Mouse (Mus musculus) heart, postnatal 36 days (tissue): ENCODE measurements around the gene Esx1. TPM values are rescaled to one million over a fixed set of nuclear protein-coding genes. Genes with fewer than 3 reads are reported as not detected.

Experiments
- DNase-seq, 2 experiments: peaks; one replicate each; pipeline ENCODE4 v3.0.0; 2021 to 2022
- intact Hi-C: fragments of 180-260 bp; cut with DNase I; formaldehyde crosslinking; loops from one replicate; pipeline ENCODE4 v1.15.1; 2025
- total RNA-seq, 2 experiments: library from RNA; stranded (reverse); gene quantifications; 2 replicates each; pipeline ENCODE4 v1.2.3; 2021

Esx1 gene
- not detected for total RNA-seq

DNA sequence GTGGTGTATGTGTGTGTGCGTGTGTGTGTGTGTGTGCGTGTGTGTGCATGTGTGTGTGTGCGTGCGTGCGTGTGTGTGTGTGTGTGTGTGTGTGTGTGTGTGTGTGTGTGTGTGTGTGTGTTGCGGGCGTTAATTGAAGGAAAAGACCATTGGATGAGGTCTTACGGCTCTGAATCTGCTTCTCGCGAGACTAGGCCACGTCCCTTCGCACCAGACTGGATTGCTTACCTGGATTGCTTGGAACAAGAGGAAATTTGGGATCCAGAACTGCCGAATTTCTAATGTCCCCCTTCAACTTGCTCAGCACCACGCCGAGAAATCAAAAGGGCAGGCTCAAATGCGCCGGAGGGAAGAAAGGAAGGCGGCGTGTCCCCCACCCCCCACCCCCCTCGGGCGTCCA is at the start of gene Esx1:
Esx1 (minus strand) TSS at position 366 of the 400 bp plus-strand sequence.
- intact Hi-C loops = no loop called here

DNA sequence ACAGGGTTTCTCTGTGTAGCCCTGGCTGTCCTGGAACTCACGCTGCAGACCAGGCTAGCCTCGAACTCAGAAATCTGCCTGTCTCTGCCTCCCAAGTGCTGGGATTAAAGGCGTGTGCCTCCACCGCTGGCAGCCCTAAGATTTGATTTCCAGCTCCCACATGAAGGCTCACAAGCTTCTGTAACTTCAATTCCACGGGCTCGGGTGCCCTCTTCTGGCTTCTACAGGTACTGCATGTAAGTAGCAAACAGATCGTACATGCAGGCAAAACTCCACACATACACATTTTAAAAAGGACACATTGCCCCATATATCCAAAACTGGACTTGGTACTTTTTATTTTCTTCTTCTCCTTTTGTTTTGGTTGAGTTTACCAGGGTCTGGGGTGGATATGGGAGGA is 48.1 kb upstream of the Esx1 start:
- intact Hi-C loops = no loop called here
- no peak for DNase-seq

More for the DNA sequence above, at the start of gene Esx1:
- DNase-seq = no peak

DNA sequence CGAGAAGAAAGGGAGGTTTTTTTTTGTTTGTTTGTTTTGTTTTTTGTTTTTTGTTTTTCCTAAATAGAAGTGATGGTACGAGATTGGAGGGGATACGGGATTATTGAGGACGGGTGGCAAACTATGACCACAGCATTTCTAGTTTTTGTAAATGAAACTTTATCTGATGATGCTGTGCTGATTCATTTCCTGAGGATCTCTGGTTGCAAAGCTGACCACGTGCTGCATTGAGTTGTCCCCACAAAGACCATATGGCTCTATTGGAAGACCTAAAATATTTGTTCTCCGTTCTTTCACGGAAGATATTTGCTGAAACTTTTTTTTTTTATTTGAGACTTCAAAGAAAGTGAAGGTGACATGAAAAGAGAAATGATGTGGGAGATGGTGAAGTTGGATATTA is 45.8 kb upstream of the Esx1 start:
- DNase-seq = no peak
- intact Hi-C loops = no loop called here

DNA sequence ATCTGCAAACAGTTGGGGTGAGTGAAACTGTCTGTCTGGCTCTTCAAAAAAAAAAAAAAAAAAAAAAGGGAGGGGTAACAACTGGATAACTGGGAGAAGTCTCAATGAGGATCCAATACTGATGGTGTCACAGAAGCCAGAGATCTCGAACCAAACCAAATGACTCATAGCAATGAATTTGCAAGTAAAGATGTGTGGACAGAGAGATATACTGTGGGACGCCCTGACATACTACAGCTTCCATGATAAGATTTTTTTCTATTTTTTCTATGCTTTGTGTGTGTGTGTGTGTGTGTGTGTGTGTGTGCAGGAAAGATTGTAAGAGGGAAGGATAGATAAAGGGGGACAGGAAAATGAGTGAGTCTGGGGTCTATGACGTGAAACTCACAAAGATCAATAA is 43.7 kb upstream of the Esx1 start:
- no peak for DNase-seq
- intact Hi-C loops = no loop called here

DNA sequence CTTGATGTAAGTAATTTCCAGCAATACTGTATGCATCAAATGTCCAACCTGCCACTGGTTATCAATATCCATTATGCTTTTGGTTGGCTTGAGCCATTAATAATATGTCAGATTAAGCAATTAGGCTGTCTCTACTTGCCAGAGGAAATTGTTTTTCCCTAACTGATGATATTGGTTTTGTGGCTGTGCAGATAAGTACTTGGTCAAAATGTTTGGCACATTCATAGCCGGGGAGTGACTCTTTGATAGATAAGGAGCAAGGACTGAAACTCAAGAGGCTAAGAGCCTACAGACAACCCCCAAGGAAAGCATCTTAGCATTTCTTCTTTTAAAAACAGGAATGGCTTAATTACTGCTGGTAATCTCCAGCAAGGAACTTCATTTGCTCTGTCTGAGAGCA is 40.8 kb upstream of the Esx1 start:
- intact Hi-C loops = no loop called here

DNA sequence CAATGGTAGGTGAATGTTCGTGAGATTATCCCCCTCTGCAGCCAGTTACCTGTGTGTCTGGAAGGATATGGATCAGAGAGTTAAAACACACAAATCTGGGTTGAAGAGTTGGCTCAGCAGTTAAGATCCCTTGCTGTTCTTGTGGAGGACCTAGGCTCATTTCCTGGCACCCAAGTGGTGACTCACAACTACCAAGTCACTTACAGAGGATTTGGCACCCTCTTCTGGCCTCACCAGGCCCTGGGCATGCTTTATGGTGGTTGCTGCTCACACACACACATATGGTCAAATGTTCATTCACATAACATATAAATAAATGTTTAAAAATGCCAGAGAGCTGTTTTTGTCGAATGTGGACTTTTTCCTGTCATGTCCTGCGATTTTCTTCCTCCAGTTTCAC is 39.1 kb upstream of the Esx1 start:
- intact Hi-C loops = no loop called here

More for the DNA sequence above, 40.8 kb upstream of the Esx1 start:
- DNase-seq = no peak

DNA sequence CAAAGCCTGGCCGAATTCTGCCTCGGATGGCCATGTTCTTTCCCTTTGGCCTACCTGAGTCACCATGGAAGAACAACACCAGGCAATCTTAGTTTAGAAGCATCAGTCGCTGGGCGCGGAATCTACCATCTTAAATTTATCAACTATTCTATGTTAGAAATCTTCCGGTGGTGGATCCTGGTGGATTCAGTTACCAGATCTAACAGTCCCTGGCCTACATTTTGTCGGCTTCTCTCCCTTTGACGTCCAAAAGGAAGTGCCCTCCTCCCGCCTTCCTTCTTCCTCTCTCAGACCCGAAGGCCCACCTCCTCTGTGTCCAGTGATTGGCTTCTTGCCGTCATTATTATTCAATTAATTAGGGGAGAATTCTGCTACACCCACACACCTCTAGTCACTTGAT is 27.2 kb upstream of the Esx1 start:
- no peak for DNase-seq
- intact Hi-C loops = loop anchor here (10.0 kb wide), 1 partner anchor 194 kb away; no protein-coding TSS in a partner anchor

More for the DNA sequence above, 39.1 kb upstream of the Esx1 start:
- no peak for DNase-seq

DNA sequence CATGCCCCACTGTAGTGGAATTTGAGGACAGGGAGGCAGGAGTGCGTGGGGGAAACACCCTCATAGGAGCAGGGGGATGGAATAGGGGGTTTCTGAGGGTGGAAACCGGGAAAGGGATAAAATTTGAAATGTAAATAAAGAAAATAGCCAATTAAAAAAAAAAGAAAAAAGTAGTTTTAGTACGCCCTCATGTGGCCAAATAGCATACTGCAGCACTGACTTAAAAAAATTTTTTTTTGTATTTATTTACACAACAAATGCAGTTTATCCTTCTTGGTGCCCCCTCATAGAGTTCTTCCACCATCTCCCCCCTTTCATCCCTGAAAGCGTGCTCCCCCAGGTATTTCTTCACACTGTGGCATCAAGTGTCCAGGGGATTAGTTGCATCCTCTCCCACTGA is 22.8 kb upstream of the Esx1 start:
- intact Hi-C loops = loop anchor here (5.0 to 10.0 kb wide), 2 partner anchors 190 to 402 kb away; partner anchors contain the start of gene Morf4l2
- DNase-seq = no peak

DNA sequence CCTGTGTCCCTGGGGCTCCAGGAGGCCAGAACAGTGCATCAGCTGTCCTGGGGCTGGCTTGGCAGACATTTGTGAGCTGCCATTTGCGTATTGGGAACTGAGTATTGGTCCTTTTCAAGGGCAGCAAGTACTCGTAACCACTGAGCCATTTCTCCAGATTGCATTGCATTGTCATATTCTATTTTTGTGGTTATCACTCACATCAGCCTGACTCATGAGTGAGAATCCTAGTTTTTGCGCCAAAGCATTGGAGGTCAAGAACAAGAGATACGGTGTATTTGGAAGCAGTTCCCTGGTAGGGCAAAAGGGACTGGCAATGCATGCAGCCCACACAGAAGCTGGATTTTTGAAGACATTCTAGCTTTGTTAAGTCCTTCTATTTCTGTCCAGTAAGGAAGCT is 21.8 kb upstream of the Esx1 start:
- intact Hi-C loops = loop anchor here (5.0 to 10.0 kb wide), 2 partner anchors 189 to 401 kb away; partner anchors contain the start of gene Morf4l2
- DNase-seq = no peak

DNA sequence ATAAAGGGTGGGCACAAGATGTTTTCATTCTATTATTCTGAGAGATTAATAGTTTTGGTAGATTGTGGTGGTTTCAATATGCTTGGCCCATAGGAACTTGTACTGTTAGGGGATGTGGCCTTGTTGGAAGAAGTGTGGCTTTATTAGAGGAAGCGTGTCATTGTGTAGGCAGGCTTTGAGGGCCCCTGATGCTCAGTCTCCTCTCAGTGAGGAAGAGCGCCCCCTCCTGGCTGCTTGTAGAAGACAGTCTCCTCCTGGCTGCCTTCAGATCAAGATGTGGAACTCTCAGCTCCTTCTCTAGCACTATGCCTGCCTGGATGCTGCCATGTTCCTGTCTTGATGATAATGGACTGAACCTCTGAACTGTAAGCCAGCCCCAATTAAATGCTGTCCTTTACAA is 20.7 kb upstream of the Esx1 start:
- intact Hi-C loops = loop anchor here (5.0 to 10.0 kb wide), 2 partner anchors 188 to 400 kb away; partner anchors contain the start of gene Morf4l2
- no peak for DNase-seq

DNA sequence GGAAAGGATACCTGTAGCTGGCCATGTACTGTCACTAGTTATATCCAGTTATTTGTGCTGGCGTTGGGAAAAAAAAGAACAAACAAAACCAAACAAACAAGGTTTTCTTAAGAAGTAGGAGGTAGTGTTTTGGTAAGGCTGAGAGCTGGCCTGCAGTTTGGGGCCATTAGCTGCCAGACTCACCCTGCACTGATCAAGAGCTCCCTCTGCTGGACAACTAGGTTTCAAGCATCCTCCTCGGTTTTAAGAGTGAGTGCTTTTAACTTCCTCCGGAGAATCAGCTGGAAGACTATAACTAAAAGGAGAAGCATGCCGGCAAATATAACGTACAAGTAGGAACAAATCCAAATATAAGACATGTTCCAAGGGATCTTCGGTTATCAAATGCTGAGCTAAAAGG is 19.8 kb upstream of the Esx1 start:
- intact Hi-C loops = loop anchor here (5.0 to 10.0 kb wide), 2 partner anchors 187 to 399 kb away; partner anchors contain the start of gene Morf4l2
- peak; percentile 29 to 36 for DNase-seq

DNA sequence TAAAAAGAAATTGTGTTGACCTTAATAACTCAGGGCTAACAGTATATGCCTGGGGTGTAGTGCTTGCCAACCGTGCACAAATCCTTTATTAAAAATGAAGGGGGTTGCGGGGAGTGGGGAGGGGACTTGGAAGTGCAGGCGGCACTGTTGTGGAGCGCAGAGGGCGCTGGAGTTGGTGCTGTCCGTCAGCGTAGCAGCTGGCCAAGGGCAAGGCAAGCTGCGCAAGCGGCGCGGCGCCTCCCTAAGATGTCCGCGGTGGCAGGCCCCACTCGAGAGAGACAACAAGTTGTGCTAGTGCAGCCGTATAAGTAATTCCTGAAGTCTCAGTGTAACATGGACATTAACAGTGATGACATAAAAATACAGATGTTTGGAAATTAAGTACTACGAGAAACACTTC is 5.7 kb upstream of the Esx1 start:
- intact Hi-C loops = no loop called here
- no peak for DNase-seq

DNA sequence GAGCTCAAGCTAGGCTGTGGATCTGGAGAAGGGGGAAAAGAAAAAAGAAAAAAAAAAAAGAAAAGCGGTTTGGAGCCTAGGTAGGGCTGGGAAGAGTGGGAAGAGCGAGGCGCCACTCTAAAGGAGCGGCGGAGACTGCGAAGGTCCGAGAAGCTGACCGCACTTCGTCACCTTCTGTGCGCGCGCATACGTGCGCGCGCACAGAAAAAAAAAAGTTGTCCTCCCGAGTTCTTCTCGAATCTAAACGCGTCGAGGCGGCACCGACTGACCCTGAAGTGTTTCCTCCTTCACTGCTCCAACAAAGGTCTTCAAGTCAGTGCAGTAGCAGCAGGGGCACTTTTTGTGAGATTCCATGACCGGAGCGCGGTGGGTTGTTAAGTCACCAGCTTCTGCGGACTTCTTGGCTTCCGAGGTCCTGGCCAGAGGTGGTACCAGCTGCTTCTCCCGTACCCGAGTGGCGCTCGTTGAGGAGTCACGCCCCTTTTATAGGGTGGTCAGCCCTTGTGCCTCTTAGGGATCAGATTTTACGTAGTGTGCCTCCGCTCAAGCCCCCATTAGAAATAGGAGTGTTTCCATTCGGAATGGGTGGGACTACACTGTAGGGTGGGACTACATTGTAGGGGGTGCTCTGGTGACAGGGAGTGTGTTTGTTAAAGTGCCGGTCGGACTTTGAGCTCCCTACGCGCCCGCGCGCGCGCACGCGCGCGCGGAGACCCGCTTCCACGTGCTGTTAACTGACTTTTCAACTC is 2.0 kb downstream of the Esx1 start:
- intact Hi-C loops = no loop called here

DNA sequence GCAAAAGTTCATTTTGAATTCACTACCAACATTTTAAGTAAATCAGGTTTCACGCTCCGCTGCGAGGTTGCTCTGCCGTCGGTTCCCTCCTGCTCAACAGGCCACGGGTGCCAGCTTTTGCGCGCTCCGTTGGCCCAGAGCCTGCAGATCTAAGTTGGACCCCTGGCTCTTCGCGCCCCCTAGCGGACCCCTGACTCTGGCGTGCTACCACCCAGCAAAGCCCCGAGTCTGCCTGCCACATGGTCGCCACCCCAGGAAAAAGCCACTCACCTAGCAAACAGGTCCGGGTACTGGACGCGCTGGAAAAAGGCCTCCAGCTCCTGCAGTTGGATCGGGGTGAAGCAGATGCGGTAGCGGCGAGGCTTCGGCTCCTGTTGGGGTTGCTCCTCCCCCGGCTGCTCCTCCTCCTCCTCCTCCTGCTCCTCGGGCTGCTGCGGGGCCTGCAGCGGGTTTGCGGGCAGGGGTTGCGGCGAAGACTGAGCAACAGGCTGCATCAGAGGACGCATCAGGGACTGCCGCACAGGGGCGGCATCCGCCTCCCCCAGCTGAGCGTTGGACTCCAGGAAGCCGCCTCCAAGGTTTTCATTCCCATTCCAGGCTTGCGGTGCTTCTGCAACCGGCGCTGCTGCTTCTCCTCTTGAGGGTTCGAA is 3.7 kb downstream of the Esx1 start:
- intact Hi-C loops = no loop called here
- peak in 1 of 2 experiments; percentile 22 for DNase-seq

More for the DNA sequence above, 2.0 kb downstream of the Esx1 start:
- DNase-seq = no peak

DNA sequence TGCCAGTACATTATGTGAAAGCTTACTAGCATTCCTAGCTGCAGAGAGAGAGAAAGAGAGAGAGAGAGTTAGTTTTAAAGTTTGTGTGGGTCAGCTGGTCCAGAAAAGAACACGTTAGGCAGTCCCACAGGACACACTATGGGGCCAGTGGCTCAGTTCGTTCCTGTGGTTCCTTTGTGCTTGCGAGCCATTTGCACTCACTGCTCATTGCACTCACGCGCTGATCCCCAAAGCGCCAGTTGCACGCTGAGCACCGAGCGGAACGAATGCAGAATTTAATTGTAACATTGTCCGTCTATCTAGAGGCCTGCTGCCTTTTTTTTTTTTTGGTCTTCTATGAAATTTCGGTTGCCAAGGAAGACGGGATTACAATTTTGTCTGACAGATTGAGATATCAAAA is 15.4 kb downstream of the Esx1 start:
- intact Hi-C loops = no loop called here
- no peak for DNase-seq

DNA sequence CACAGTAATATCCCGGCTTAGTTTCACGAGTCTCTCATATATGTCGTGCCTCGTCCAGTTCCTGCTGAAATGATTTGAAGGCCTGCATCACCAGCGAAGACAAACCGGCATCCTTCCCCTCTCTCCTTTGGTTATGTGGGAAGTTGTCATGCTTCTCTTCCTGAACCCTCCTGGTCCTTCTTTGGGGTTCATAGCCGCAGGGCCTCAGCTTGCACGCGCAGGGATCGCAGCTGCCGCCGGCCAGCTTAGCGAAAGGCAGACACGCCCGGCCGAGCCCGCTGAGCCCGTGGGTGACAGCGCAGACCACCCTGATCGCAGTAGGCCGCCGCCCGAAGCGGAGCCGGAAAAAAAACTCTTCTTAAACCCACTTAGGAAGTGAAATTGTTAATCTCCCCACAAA is 17.4 kb downstream of the Esx1 start:
- intact Hi-C loops = no loop called here
- DNase-seq = no peak

Other genes with a start within 250 kb of the Esx1 start
- not detected for gene H2bfm, start 194.8 kb downstream of the Esx1 start, total RNA-seq
- gene Tmsb15b2, start 146.6 kb downstream of the Esx1 start, total RNA-seq = 1 to 10 TPM in 1 of 2 experiments, not detected in 1; 2.9 TPM
- under 1 TPM in 1 of 2 experiments, not detected in 1; 0.68 TPM for gene Tmsb15l, start 145.2 kb downstream of the Esx1 start, total RNA-seq
- not detected for gene Tmsb15b1, start 145.2 kb downstream of the Esx1 start, total RNA-seq
- not detected for gene Zcchc18, start 128.9 kb downstream of the Esx1 start, total RNA-seq
- 1 to 10 TPM; 3.1 to 3.5 TPM for gene Slc25a53, start 83.8 kb downstream of the Esx1 start, total RNA-seq
- 1 to 10 TPM; 3.9 to 4.3 TPM for gene Fam199x, start 72.5 kb downstream of the Esx1 start, total RNA-seq